Mouse (Mus musculus) liver, adult 2 months (tissue): ENCODE results near the gene Glul. TPM values are rescaled to one million over a fixed set of nuclear protein-coding genes. Genes with fewer than 3 reads are reported as not detected.

Experiments used
- DNase-seq: peaks from one replicate; pipeline ENCODE4 v3.0.0-alpha.2; 2011; ENCODE audit warnings: low read depth, low spot score; ENCODE audit errors: extremely low read depth
- H3K27ac ChIP-seq: fragments of 200-500 bp; replicated peaks from 2 replicates; pipeline ENCODE4 v1.5.1; 2012; ENCODE audit warnings: low read depth, mild to moderate bottlenecking, control low read depth, inconsistent platforms, low read length; ENCODE audit not compliant: insufficient read depth
- H3K27me3 ChIP-seq: fragments of 200-500 bp; 2 replicates; pipeline ENCODE4 v1.6.1; 2012; ENCODE audit warnings: mild to moderate bottlenecking, moderate library complexity, low read length, inconsistent platforms; ENCODE audit not compliant: control insufficient read depth, insufficient read depth
- H3K36me3 ChIP-seq: fragments of 200-500 bp; 2 replicates; pipeline ENCODE4 v1.6.1; 2012; ENCODE audit warnings: low read length, inconsistent platforms; ENCODE audit not compliant: control insufficient read depth, insufficient read depth
- H3K4me1 ChIP-seq: fragments of 200-500 bp; 2 replicates; pipeline ENCODE4 v1.6.1; 2011; ENCODE audit warnings: low read length; ENCODE audit not compliant: control insufficient read depth, insufficient read depth
- H3K4me3 ChIP-seq: fragments of 200-500 bp; 2 replicates; pipeline ENCODE4 v1.5.1; 2011; ENCODE audit warnings: low read depth, mild to moderate bottlenecking, control low read depth, low read length, moderate library complexity; ENCODE audit not compliant: insufficient read depth
- H3K79me2 ChIP-seq: fragments of 200-500 bp; 2 replicates; pipeline ENCODE4 v1.6.1; 2012; ENCODE audit warnings: inconsistent platforms, mild to moderate bottlenecking, low read length, moderate library complexity; ENCODE audit not compliant: control insufficient read depth, insufficient read depth
- H3K9ac ChIP-seq: fragments of 200-500 bp; 2 replicates; pipeline ENCODE4 v1.6.1; 2012; ENCODE audit warnings: low read depth, mild to moderate bottlenecking, control low read depth, inconsistent platforms, low read length
- CTCF ChIP-seq: fragments of 200-500 bp; IDR thresholded peaks from 2 replicates; pipeline ENCODE4 v1.5.1; 2011; ENCODE audit warnings: low read depth, low read length, control low read depth
- POLR2A ChIP-seq: fragments of 200-500 bp; IDR thresholded peaks from 2 replicates; pipeline ENCODE4 v1.6.1; 2011; ENCODE audit warnings: low read length, control low read depth; ENCODE audit not compliant: insufficient read depth; ENCODE audit errors: extremely low read depth
- WGBS: fragments of 180-500 bp; shearing (Covaris S2); methylation state at CpG from one replicate; pipeline ENCODE4 v1.1.7; 2018; 5-methylcytosine and 5-hydroxymethylcytosine counted together
- polyA plus RNA-seq: library from polyadenylated mRNA; depleted of rRNA; stranded (reverse); fragments of >200 nt; gene quantifications from 2 replicates; pipeline ENCODE4 v1.2.3, GENCODE M21; 2012
- total RNA-seq: library from RNA; depleted of rRNA; stranded (reverse); fragments of >200 nt; gene quantifications from 2 replicates; pipeline ENCODE4 v1.2.3, GENCODE M21; 2014

Glul gene
- total and polyA plus RNA-seq, 2 experiments: 620 to 719 TPM

DNA sequence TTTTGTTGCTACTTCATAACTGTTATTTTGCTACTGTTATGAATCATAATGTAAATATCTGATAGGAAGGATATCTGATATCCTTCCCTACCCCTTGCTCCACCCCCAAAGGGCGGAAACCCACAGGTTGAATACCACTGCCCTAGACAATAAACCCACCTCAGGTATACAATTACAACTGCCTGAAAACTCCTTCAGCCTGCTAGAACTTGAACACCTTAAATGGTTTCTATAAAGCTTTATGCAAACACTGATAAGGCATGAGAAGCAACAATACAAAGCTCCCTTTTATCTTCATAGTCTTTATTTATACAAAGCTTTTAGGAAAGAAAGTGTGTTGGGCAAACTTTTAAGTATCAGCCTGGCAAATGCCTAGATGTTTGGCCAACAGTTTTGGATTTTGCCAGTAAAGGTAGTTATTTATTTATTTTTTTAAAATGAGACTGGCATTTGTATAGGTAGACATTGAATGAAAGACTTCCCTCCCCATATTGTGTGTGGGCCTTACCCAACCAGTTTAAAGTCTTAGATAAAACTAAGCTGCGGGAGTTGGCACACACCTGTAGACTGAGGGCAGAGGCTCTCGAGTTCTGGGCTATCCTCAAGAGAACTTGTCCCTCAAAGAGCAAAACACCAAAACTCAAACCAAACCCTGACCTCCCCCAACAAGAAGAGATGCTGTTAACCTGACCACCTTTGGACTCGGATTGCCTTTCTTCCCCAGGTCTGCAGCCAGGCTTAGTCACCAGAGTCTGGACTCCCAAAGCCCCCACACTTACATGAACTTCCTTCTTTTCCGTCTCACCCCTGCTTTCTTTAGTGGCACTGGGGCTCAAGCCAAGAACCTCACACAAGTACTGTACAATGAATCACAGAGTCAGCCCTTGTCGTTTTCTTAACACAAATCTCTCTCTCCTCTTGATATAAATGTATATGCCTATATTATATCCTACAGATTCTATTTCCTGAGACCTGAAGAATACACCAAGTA, 24.9 kb downstream of the Glul start:
- Histone ChIP-seq H3K27ac (no peak overlapping the region), H3K79me2 (no peaks in the 10 kb centered on the region), H3K27me3 (no peaks in the 10 kb centered on the region), H3K4me3 (no peak overlapping the region), H3K36me3 (no peaks in the 10 kb centered on the region), H3K9ac (no peak overlapping the region), H3K4me1 (no peaks in the 10 kb centered on the region)
- WGBS: 92% methylated on average over 6 of the region's 6 CpGs
- TF ChIP-seq CTCF (no peak), POLR2A (no peak)
- no peak for DNase-seq

DNA sequence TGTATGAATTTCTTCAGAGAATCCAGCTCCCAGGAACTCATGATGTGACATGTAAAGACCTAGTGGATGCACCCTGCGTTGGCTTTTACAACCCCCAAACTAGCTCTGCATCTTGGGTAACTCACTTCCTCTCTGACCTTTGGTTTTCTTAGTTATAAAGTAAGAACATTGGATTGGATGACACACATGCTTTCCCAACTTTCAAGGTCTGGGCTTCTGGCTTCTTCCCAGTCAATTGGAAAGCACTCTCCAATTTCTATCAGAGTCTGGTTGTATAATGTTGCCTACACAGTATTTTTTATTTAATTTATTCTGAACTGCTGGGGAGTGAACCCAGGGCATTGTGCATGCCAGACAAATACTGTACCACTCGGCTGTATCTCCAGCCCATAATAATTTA, 30.7 kb downstream of the Glul start:
- Histone ChIP-seq H3K9ac (no peak overlapping the region), H3K36me3 (no peaks in the 10 kb centered on the region), H3K79me2 (no peaks in the 10 kb centered on the region), H3K4me3 (no peak overlapping the region), H3K27ac (no peak overlapping the region), H3K4me1 (no peaks in the 10 kb centered on the region), H3K27me3 (no peaks in the 10 kb centered on the region)
- TF ChIP-seq CTCF (no peak), POLR2A (no peak)
- 82% methylated on average over 2 of the region's 2 CpGs for WGBS
- DNase-seq: no peak

DNA sequence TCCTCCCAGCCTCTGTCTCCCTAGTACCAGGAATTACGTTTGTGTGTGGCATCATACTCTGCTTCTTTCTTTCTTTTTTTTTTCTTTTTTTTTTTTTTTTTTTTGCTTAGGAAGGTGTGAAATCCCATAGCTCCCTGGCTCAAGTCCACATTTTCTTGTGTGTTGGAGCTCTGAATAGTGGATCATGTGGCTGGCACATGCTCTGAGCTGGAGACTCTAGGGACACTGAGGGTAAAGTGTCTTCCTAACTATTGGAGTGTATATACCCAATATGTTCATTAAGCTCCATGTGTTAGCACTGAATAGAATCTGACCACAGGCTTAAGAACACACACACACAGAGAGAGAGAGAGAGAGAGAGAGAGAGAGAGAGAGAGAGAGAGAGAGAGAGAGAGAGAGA, 34.0 kb downstream of the Glul start:
- TF ChIP-seq CTCF: no peak
- TF ChIP-seq POLR2A: no peak
- whole genome bisulfite sequencing: 76% methylated on average over 1 of the region's 1 CpGs

DNA sequence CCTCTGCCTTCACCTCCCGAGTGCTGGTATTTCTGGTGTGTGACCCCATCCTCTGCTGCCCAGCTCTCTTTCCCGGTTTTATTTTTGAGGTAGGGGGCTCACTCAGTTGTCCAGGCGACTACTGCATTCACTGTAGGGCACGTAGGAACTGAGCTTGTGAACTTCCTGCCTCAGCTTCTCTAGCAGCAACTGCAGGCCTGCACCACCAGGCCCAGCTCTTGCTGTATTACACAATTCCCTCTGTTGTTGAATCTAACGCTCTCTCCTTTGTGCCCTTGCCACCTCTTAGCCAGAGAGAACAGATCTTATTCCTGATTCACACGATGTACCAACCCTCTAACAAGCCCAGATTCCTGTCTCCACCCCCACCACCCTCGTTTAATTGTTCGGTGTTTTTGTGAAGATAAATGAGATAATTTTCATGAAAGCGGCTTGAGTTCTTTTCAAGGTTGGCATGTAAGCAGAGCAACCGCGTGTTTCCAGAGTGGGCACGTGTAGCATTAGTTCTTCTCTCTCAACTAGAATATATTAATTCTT, 36.2 kb downstream of the Glul start:
- H3K27me3 ChIP-seq: no peaks in the 10 kb centered on the region
- WGBS: 84% methylated on average over 12 of the region's 12 CpGs
- no peak for TF ChIP-seq POLR2A
- TF ChIP-seq CTCF: no peak
- H3K4me3 ChIP-seq: no peak overlapping the region
- H3K4me1 ChIP-seq: no peaks in the 10 kb centered on the region
- no peak overlapping the region for H3K27ac ChIP-seq
- H3K36me3 ChIP-seq: no peaks in the 10 kb centered on the region
- DNase-seq: no peak
- H3K9ac ChIP-seq: no peak overlapping the region
- no peaks in the 10 kb centered on the region for H3K79me2 ChIP-seq

More for the DNA sequence above, 34.0 kb downstream of the Glul start:
- Histone ChIP-seq H3K36me3 (no peaks in the 10 kb centered on the region), H3K27me3 (no peaks in the 10 kb centered on the region), H3K4me3 (no peak overlapping the region), H3K79me2 (no peaks in the 10 kb centered on the region), H3K4me1 (no peaks in the 10 kb centered on the region), H3K27ac (no peak overlapping the region), H3K9ac (no peak overlapping the region)
- DNase-seq: no peak

DNA sequence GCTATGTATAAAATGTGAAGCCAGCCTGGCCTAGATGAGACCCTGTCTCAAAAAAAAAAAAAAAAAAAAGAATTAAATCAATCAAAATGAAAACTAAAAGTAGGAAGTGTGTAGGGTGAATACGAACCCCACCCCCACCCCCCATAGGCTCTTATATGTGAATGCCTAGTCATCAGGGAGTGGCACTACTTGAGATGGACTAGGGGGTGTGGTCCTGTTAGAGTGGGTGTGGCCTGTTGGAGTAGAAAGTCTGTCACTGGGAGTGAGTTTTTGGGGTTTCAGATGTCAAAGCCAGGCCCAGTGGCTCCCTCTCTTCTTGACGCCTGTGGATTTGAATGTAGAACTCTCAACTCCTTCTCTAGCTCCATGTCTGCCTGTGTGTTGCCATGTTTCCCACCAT, 37.3 kb downstream of the Glul start:
- Histone ChIP-seq H3K79me2 (no peaks in the 10 kb centered on the region), H3K27me3 (no peaks in the 10 kb centered on the region), H3K4me3 (no peak overlapping the region), H3K36me3 (no peaks in the 10 kb centered on the region), H3K9ac (no peak overlapping the region), H3K27ac (no peak overlapping the region), H3K4me1 (no peaks in the 10 kb centered on the region)
- DNase-seq: no peak
- 98% methylated on average over 2 of the region's 2 CpGs for WGBS
- TF ChIP-seq CTCF (no peak), POLR2A (no peak)

DNA sequence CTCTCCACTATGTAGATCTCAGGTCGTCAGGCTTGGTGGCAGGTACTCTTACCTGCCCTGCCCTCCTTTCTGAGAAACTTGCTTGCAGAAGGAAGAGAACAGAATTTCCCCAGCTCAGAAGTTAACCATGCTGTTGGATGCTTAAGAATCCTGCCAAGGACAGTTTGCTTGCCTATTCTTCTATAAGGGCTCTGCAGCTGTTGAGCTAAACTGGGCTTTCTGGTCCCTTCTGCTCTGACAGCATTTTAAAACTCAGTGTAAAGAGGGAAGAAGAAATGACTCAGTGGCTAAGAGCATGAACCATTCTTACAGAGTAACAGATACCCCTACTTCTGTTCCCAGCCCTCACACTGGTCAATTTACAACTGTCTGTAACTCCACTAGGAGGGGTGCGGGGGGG, 41.2 kb downstream of the Glul start:
- Histone ChIP-seq H3K4me3 (no peak overlapping the region), H3K9ac (no peak overlapping the region), H3K27me3 (no peaks in the 10 kb centered on the region), H3K4me1 (peaks cover 3% of the 10 kb centered on the region; the same call in 1 of the 2 replicates), H3K36me3 (no peaks in the 10 kb centered on the region), H3K79me2 (no peaks in the 10 kb centered on the region), H3K27ac (no peak overlapping the region)
- 88% methylated on average over 2 of the region's 2 CpGs for WGBS
- DNase-seq: no peak
- TF ChIP-seq POLR2A: no peak
